Mouse (Mus musculus) MEL (cell line): ENCODE measurements around the gene Scube3. TPM values are rescaled to one million over a fixed set of nuclear protein-coding genes. Genes with fewer than 3 reads are reported as not detected.
A peak's percentile ranks its signal among the peaks of the same experiment; 100 is the strongest.

Experiments
- DNase-seq: peaks from one replicate; pipeline ENCODE4 v3.0.0; 2011; ENCODE audit warnings: low read depth, low spot score
- H3K27ac ChIP-seq: 2 replicates; pipeline ENCODE4 v1.5.1; 2012; ENCODE audit warnings: low read depth, mild to moderate bottlenecking, control low read depth, low read length, moderate library complexity; ENCODE audit not compliant: control insufficient read depth
- H3K27me3 ChIP-seq, 2 experiments: fragments of 150-350 bp in 1 of 2; sonication (generic) in 1 of 2; 2 replicates each; pipeline ENCODE4 v1.6.1; 2012; ENCODE audit warnings: low read length in 2 of 2, mild to moderate bottlenecking in 2 of 2, improper control_type of control experiment in 1 of 2, moderate library complexity in 1 of 2; ENCODE audit not compliant: insufficient read depth in 2 of 2, control insufficient read depth in 1 of 2
- H3K36me3 ChIP-seq, 2 experiments: 2 replicates each; pipeline ENCODE4 v1.6.1; 2012 to 2014; ENCODE audit warnings: low read length in 2 of 2, improper control_type of control experiment in 1 of 2, inconsistent platforms in 1 of 2, mild to moderate bottlenecking in 1 of 2; ENCODE audit not compliant: insufficient read depth in 2 of 2, control insufficient read depth in 1 of 2
- H3K4me1 ChIP-seq, 2 experiments: fragments of 150-350 bp in 1 of 2; sonication (generic) in 1 of 2; 2 replicates each; pipeline ENCODE4 v1.6.1; 2012; ENCODE audit warnings: low read length in 2 of 2, improper control_type of control experiment in 1 of 2, mild to moderate bottlenecking in 1 of 2; ENCODE audit not compliant: insufficient read depth in 2 of 2, control insufficient read depth in 1 of 2
- H3K4me3 ChIP-seq, 2 experiments: fragments of 150-350 bp in 1 of 2; sonication (generic) in 1 of 2; 2 replicates each; pipeline ENCODE4 v1.5.1; 2012; ENCODE audit warnings: low read depth in 2 of 2, low read length in 2 of 2, mild to moderate bottlenecking in 2 of 2, moderate library complexity in 2 of 2, control low read depth in 1 of 2, improper control_type of control experiment in 1 of 2; ENCODE audit not compliant: control insufficient read depth in 1 of 2, insufficient read depth in 1 of 2
- H3K79me2 ChIP-seq: 2 replicates; pipeline ENCODE4 v1.6.1; 2012; ENCODE audit warnings: mild to moderate bottlenecking, low read length, moderate library complexity; ENCODE audit not compliant: control insufficient read depth, poor library complexity, insufficient read depth
- H3K9ac ChIP-seq: 2 replicates; pipeline ENCODE4 v1.6.1; 2012; ENCODE audit warnings: low read depth, mild to moderate bottlenecking, control low read depth, low read length, moderate library complexity; ENCODE audit not compliant: control insufficient read depth, poor library complexity, severe bottlenecking
- H3K9me3 ChIP-seq: fragments of 150-350 bp; sonication (generic); replicated peaks from 2 replicates; pipeline ENCODE4 v1.6.1; 2012; ENCODE audit warnings: mild to moderate bottlenecking, low read length, improper control_type of control experiment, moderate library complexity; ENCODE audit not compliant: insufficient read depth
- BHLHE40 ChIP-seq: IDR thresholded peaks from 2 replicates; pipeline ENCODE4 v1.6.1; 2012; ENCODE audit warnings: low read depth, mild to moderate bottlenecking, inconsistent platforms, low read length, improper control_type of control experiment, borderline replicate concordance
- CHD1 ChIP-seq: IDR thresholded peaks from 2 replicates; pipeline ENCODE4 v1.6.1; 2012; ENCODE audit warnings: low read depth, mild to moderate bottlenecking, inconsistent platforms, low read length, improper control_type of control experiment
- CHD2 ChIP-seq: IDR thresholded peaks from 2 replicates; pipeline ENCODE4 v1.6.1; 2011; ENCODE audit warnings: low read length, improper control_type of control experiment
- CTCF ChIP-seq, 3 experiments: IDR thresholded peaks in 2 of 3; conservative IDR thresholded peaks in 1 of 3; 2 replicates each; pipeline ENCODE4 v1.5.1; 2011 to 2012; ENCODE audit warnings: low read length in 3 of 3, low read depth in 2 of 3, mild to moderate bottlenecking in 2 of 3, improper control_type of control experiment in 1 of 3, inconsistent platforms in 1 of 3, mixed read lengths in 1 of 3, moderate library complexity in 1 of 3; ENCODE audit not compliant: control insufficient read depth in 1 of 3, insufficient read depth in 1 of 3, poor library complexity in 1 of 3, severe bottlenecking in 1 of 3
- E2F4 ChIP-seq: IDR thresholded peaks from 2 replicates; pipeline ENCODE4 v1.6.1; 2011; ENCODE audit warnings: low read depth, low read length, improper control_type of control experiment, borderline replicate concordance
- ELF1 ChIP-seq: IDR thresholded peaks from 2 replicates; pipeline ENCODE4 v1.6.1; 2014; ENCODE audit warnings: low read depth, mild to moderate bottlenecking, inconsistent platforms, low read length, improper control_type of control experiment, moderate library complexity
- EP300 ChIP-seq, 2 experiments: IDR thresholded peaks; 2 replicates each; pipeline ENCODE4 v1.6.1; 2011; ENCODE audit warnings: improper control_type of control experiment in 2 of 2, low read length in 2 of 2, low read depth in 1 of 2, mild to moderate bottlenecking in 1 of 2
- GABPA ChIP-seq: IDR thresholded peaks from 2 replicates; pipeline ENCODE4 v1.6.1; 2012; ENCODE audit warnings: low read depth, mild to moderate bottlenecking, inconsistent platforms, low read length, improper control_type of control experiment, moderate library complexity
- GATA1 ChIP-seq: IDR thresholded peaks from 2 replicates; pipeline ENCODE4 v1.6.1; 2011; ENCODE audit warnings: low read depth, low read length, improper control_type of control experiment
- JUND ChIP-seq: IDR thresholded peaks from 2 replicates; pipeline ENCODE4 v1.6.1; 2011; ENCODE audit warnings: low read depth, mild to moderate bottlenecking, improper control_type of control experiment, low read length
- MAX ChIP-seq: IDR thresholded peaks from 2 replicates; pipeline ENCODE4 v1.6.1; 2011; ENCODE audit warnings: low read length, improper control_type of control experiment
- MAZ ChIP-seq: IDR thresholded peaks from 2 replicates; pipeline ENCODE4 v1.6.1; 2012; ENCODE audit warnings: low read depth, mild to moderate bottlenecking, inconsistent platforms, low read length, improper control_type of control experiment
- MEF2A ChIP-seq: IDR thresholded peaks from 2 replicates; pipeline ENCODE4 v1.6.1; 2014; ENCODE audit warnings: low read depth, mild to moderate bottlenecking, inconsistent platforms, low read length, improper control_type of control experiment; ENCODE audit not compliant: poor library complexity, insufficient replicate concordance, severe bottlenecking; ENCODE audit errors: extremely low read depth
- MXI1 ChIP-seq: IDR thresholded peaks from 2 replicates; pipeline ENCODE4 v1.6.1; 2011; ENCODE audit warnings: mild to moderate bottlenecking, low read depth, low read length, improper control_type of control experiment
- MYB ChIP-seq: IDR thresholded peaks from 2 replicates; pipeline ENCODE4 v1.6.1; 2011; ENCODE audit warnings: mild to moderate bottlenecking, low read depth, low read length, improper control_type of control experiment
- NELFE ChIP-seq: IDR thresholded peaks from 2 replicates; pipeline ENCODE4 v1.6.1; 2011; ENCODE audit warnings: low read depth, low read length, improper control_type of control experiment
- NRF1 ChIP-seq: IDR thresholded peaks from 2 replicates; pipeline ENCODE4 v1.6.1; 2014; ENCODE audit warnings: low read depth, mild to moderate bottlenecking, inconsistent platforms, low read length, improper control_type of control experiment, moderate library complexity; ENCODE audit not compliant: poor library complexity, insufficient read depth, severe bottlenecking
- POLR2A ChIP-seq, 2 experiments: IDR thresholded peaks; 2 replicates each; pipeline ENCODE4 v1.6.1; 2011 to 2012; ENCODE audit warnings: low read length in 2 of 2, mild to moderate bottlenecking in 2 of 2, control low read depth in 1 of 2, improper control_type of control experiment in 1 of 2, low read depth in 1 of 2, moderate library complexity in 1 of 2; ENCODE audit not compliant: control insufficient read depth in 1 of 2, insufficient read depth in 1 of 2, poor library complexity in 1 of 2
- POLR2AphosphoS5 ChIP-seq: IDR thresholded peaks from 2 replicates; pipeline ENCODE4 v1.6.1; 2012; ENCODE audit warnings: low read depth, borderline replicate concordance, mild to moderate bottlenecking, inconsistent platforms, low read length, moderate library complexity, mixed read lengths
- RAD21 ChIP-seq: IDR thresholded peaks from 2 replicates; pipeline ENCODE4 v1.6.1; 2011; ENCODE audit warnings: mild to moderate bottlenecking, low read depth, low read length, improper control_type of control experiment
- SMC3 ChIP-seq: IDR thresholded peaks from 2 replicates; pipeline ENCODE4 v1.6.1; 2011; ENCODE audit warnings: low read depth, low read length, improper control_type of control experiment
- TAL1 ChIP-seq: IDR thresholded peaks from 2 replicates; pipeline ENCODE4 v1.6.1; 2012; ENCODE audit warnings: mild to moderate bottlenecking, inconsistent platforms, low read length, moderate library complexity, mixed read lengths
- TBP ChIP-seq: IDR thresholded peaks from 2 replicates; pipeline ENCODE4 v1.8.0; 2011; ENCODE audit warnings: low read depth, low read length, improper control_type of control experiment
- UBTF ChIP-seq: IDR thresholded peaks from 2 replicates; pipeline ENCODE4 v1.6.1; 2012; ENCODE audit warnings: low read depth, mild to moderate bottlenecking, inconsistent platforms, low read length, improper control_type of control experiment, moderate library complexity, borderline replicate concordance; ENCODE audit not compliant: insufficient read depth
- USF1 ChIP-seq: IDR thresholded peaks from 2 replicates; pipeline ENCODE4 v1.6.1; 2014; ENCODE audit warnings: low read depth, mild to moderate bottlenecking, inconsistent platforms, low read length, improper control_type of control experiment, moderate library complexity
- ZC3H11A ChIP-seq: IDR thresholded peaks from 2 replicates; pipeline ENCODE4 v1.6.1; 2012; ENCODE audit warnings: low read depth, mild to moderate bottlenecking, inconsistent platforms, low read length, improper control_type of control experiment
- ZMIZ1 ChIP-seq: IDR thresholded peaks from 2 replicates; pipeline ENCODE4 v1.6.1; 2012; ENCODE audit warnings: low read depth, mild to moderate bottlenecking, inconsistent platforms, low read length, improper control_type of control experiment, moderate library complexity
- polyA plus RNA-seq, 2 experiments: library from polyadenylated mRNA; stranded (reverse) in 1 of 2; unstranded in 1 of 2; fragments of >175 nt in 1 of 2; fragments of >200 nt in 1 of 2; gene quantifications; 2 replicates each; pipeline versions ENCODE4 v1.2.1 to v1.2.4; 2012; ENCODE audit warnings: low replicate concordance in 2 of 2, low read depth in 1 of 2; ENCODE audit not compliant: insufficient read length in 2 of 2, insufficient read depth in 1 of 2, missing spikeins in 1 of 2
- total RNA-seq: library from RNA; depleted of rRNA; stranded (reverse); fragments of 300-350 nt; gene quantifications from 2 replicates; pipeline ENCODE4 v1.2.3, GENCODE M21; 2012

Scube3 gene
- total and polyA plus RNA-seq, 3 experiments: 0.03 to 0.04 TPM; not detected in 1

DNA sequence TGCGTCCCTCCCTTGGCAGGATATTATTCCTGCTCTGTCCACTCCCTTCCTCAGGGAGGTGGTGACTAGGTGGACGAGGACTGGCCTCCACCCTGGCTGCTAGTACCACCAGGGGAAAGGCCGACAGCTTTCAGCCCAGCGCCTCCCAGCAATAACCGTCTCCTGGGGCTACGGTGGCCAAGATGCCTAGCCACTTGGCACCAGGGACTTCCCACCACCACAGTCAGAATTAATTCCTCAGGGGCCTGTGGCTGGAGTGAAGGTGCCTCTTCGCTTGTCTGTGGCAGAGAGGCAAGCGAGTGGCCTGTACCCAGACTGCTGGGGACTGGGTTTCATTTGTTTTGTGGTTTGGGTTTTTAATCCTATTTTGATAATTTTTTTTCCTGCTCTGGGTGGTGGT lies 63.5 kb downstream of the Scube3 start:
- Histone ChIP-seq H3K27me3 (no peaks in the 10 kb centered on the region), H3K79me2 (peaks cover 27% of the 10 kb centered on the region), H3K9me3 (no peaks in the 10 kb centered on the region), H3K4me1 (peaks cover 6 to 14% of the 10 kb centered on the region in 2 experiments), H3K4me3 (no peak overlapping the region), H3K9ac (no peak overlapping the region), H3K27ac (no peak overlapping the region), H3K36me3 (peaks cover 0 to 10% of the 10 kb centered on the region in 2 experiments; a peak in 2 of 4 replicates)
- no peak for TF ChIP-seq MXI1
- no peak for TF ChIP-seq TBP
- TF ChIP-seq MEF2A: no peak
- no peak for TF ChIP-seq POLR2AphosphoS5
- no peak for TF ChIP-seq CHD1
- TF ChIP-seq TAL1: no peak
- no peak for TF ChIP-seq CHD2
- TF ChIP-seq JUND: no peak
- no peak for TF ChIP-seq NELFE
- no peak for TF ChIP-seq ZMIZ1
- no peak for TF ChIP-seq ELF1
- TF ChIP-seq NRF1: no peak
- no peak for TF ChIP-seq RAD21
- DNase-seq: no peak

DNA sequence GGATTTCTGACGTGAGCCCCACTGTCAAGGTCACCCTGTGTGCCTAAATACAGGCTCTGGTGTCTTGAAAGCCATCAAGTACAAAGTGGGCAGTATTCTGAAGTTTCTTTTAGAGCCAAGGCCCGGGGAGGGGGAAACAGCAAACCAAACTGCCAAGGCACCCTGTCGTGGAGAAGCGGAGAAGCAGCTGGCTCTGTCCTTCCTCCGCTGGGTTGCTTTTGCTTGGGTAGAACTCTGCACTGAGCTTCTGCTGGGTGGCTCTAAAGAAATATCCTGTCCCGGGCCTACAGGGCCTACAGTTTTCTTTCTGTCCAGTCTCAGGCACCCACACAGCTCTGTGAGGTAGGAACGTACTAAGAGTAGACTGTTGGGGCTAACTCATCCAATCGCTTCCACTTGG lies 65.2 kb downstream of the Scube3 start:
- H3K9ac ChIP-seq: peak overlapping the region; percentile 85
- peak overlapping the region; percentile 96 for H3K27ac ChIP-seq
- H3K79me2 ChIP-seq: peaks cover 37% of the 10 kb centered on the region
- TF ChIP-seq ZC3H11A (no peak), UBTF (no peak), EP300 (IDR thresholded peaks at IDR 0.05; ENCODE audit: low read depth in 1 of 2, low read length in 2 of 2) (no peak), POLR2A (IDR thresholded peaks at IDR 0.05; ENCODE audit: control insufficient read depth in 1 of 2, insufficient read depth in 1 of 2, low read depth in 1 of 2, low read length in 2 of 2, poor library complexity in 1 of 2) (no peak), GATA1 (no peak), NELFE (no peak), GABPA (no peak), BHLHE40 (no peak), CHD1 (no peak), MYB (no peak), MAX (no peak), E2F4 (no peak), MAZ (no peak), SMC3 (no peak), CTCF (IDR thresholded peaks at IDR 0.05 in 2 of 3, conservative IDR thresholded peaks at IDR 0.05 in 1 of 3; ENCODE audit: control insufficient read depth in 1 of 3, insufficient read depth in 1 of 3, low read depth in 2 of 3, low read length in 3 of 3, poor library complexity in 1 of 3, severe bottlenecking in 1 of 3) (no peak), USF1 (no peak)
- TF ChIP-seq, all 39 proteins: peak for 0
- no peaks in the 10 kb centered on the region for H3K9me3 ChIP-seq
- peaks cover 0 to 17% of the 10 kb centered on the region in 2 experiments; a peak in 2 of 4 replicates for H3K36me3 ChIP-seq
- no peak for DNase-seq
- H3K4me3 ChIP-seq: peak overlapping the region; percentile 52 to 78
- H3K27me3 ChIP-seq: no peaks in the 10 kb centered on the region
- peaks cover 9 to 25% of the 10 kb centered on the region in 2 experiments for H3K4me1 ChIP-seq
